Mouse (Mus musculus) lung, postnatal 0 days (tissue): ENCODE results near the gene Flnc. TPM values are rescaled to one million over a fixed set of nuclear protein-coding genes. Genes with fewer than 3 reads are reported as not detected.
"Not testable (repeated sequence)": the region's sequence is repeated elsewhere in the genome, so short reads cannot be mapped to it uniquely, and the experiment has no call there.

ENCODE experiments used
- ATAC-seq: fragments of 200-750 bp; cut with Nextera tagmentation; 2 replicates; pipeline ENCODE4 v1.8.0; 2017; ENCODE audit warnings: moderate library complexity
- DNase-seq: peaks from one replicate; pipeline ENCODE4 v3.0.0-alpha.2; 2016; ENCODE audit warnings: low spot score
- H3K27ac ChIP-seq: fragments of 300-500 bp; sonication (generic); 2 replicates; pipeline ENCODE4 v1.5.1; 2014; ENCODE audit warnings: antibody characterized with exemption, mild to moderate bottlenecking, low read length, mixed read lengths
- H3K27me3 ChIP-seq: fragments of 300-500 bp; sonication (generic); replicated peaks from 2 replicates; pipeline ENCODE4 v1.6.1; 2014; ENCODE audit warnings: low read length, mixed read lengths; ENCODE audit not compliant: insufficient read depth
- H3K36me3 ChIP-seq: fragments of 300-500 bp; sonication (generic); 2 replicates; pipeline ENCODE4 v1.6.1; 2014; ENCODE audit warnings: low read length, mixed read lengths; ENCODE audit not compliant: insufficient read depth
- H3K4me1 ChIP-seq: fragments of 300-500 bp; sonication (generic); 2 replicates; pipeline ENCODE4 v1.6.1; 2014; ENCODE audit warnings: antibody characterized with exemption, low read depth, low read length, mixed read lengths; ENCODE audit not compliant: insufficient read depth
- H3K4me2 ChIP-seq: fragments of 300-500 bp; sonication (generic); replicated peaks from 2 replicates; pipeline ENCODE4 v1.6.1; 2014; ENCODE audit warnings: low read depth, mild to moderate bottlenecking, low read length, moderate library complexity, mixed read lengths
- H3K4me3 ChIP-seq: fragments of 300-500 bp; sonication (generic); 2 replicates; pipeline ENCODE4 v1.5.1; 2014; ENCODE audit warnings: low read depth, low read length
- H3K9ac ChIP-seq: fragments of 300-500 bp; sonication (generic); replicated peaks from 2 replicates; pipeline ENCODE4 v1.6.1; 2014; ENCODE audit warnings: low read depth, mild to moderate bottlenecking
- H3K9me3 ChIP-seq: fragments of 300-500 bp; sonication (generic); 2 replicates; pipeline ENCODE4 v1.6.1; 2016; ENCODE audit warnings: low read length, mixed read lengths
- CTCF ChIP-seq: IDR thresholded peaks from 2 replicates; pipeline ENCODE4 v1.5.1; 2016; ENCODE audit warnings: antibody characterized with exemption, mild to moderate bottlenecking
- EP300 ChIP-seq: IDR thresholded peaks from 2 replicates; pipeline ENCODE4 v1.6.1; 2016; ENCODE audit warnings: antibody characterized with exemption, mild to moderate bottlenecking, control low read depth
- WGBS: fragments of 180-500 bp; shearing (Covaris S2); extraction: QIAGEN DNeasy Blood & Tissue Kit; methylation state at CpG from one replicate; pipeline ENCODE4 v1.1.7; 2014; 5-methylcytosine and 5-hydroxymethylcytosine counted together
- polyA plus RNA-seq: library from polyadenylated mRNA; unstranded; fragments of >200 nt; fragmentation: Nextera tagmentation; extraction: Ambion mirVana; gene quantifications from 2 replicates; pipeline ENCODE4 v1.2.1, GENCODE M21; 2015

Gene Flnc
- polyA plus RNA-seq = 1.2 and 1.5 TPM in 2 replicates

GRCm38 (mm10) chr6:29433038-29433803 lies at the start of gene Flnc:
Gene Flnc, plus strand, starts transcription at chr6:29433256.
- Histone ChIP-seq H3K4me1 (no peaks in the 10 kb centered on the region), H3K9ac (peak within 1 kb of the TSS; percentile 42), H3K9me3 (no peaks in the 10 kb centered on the region), H3K4me3 (peak within 1 kb of the TSS; percentile 51), H3K36me3 (no peaks in the 10 kb centered on the region), H3K4me2 (peak within 1 kb of the TSS; percentile 90), H3K27me3 (0 out of 2 replicates have a peak, but pooled peaks cover 6% of the 10 kb centered on the region), H3K27ac (no peak within 1 kb of the TSS)
- ATAC-seq (peak; percentile 45), DNase-seq (peak; percentile 47)
- no peak for TF ChIP-seq EP300
- TF ChIP-seq CTCF = no peak
- under 1% methylated on average over 51 of the region's 77 CpGs for WGBS

- no peak within 1 kb of the TSS for H3K4me3 ChIP-seq
- H3K9ac ChIP-seq = no peak within 1 kb of the TSS
- peak within 1 kb of the TSS; percentile 39 for H3K4me2 ChIP-seq
- peaks cover 3% of the 10 kb centered on the region; the same call in 1 of the 2 replicates for H3K4me1 ChIP-seq
- peak; percentile 65 for ATAC-seq
- H3K27ac ChIP-seq = no peak within 1 kb of the TSS; the same call in 1 of the 2 replicates
- DNase-seq = peak; percentile 60
- H3K27me3 ChIP-seq = 0 out of 2 replicates have a peak, but pooled peaks cover 3% of the 10 kb centered on the region
- TF ChIP-seq EP300 (no peak), CTCF (no peak)
- H3K9me3 ChIP-seq = no peaks in the 10 kb centered on the region
- 2% methylated on average over 12 of the region's 12 CpGs for WGBS
- H3K36me3 ChIP-seq = no peaks in the 10 kb centered on the region
Measured at GRCm38 (mm10) chr6:29388052-29388518, 45.0 kb upstream of the Flnc start, which contains the start of gene Opn1sw. Gene Opn1sw, minus strand, starts transcription at chr6:29388468.

DNA sequence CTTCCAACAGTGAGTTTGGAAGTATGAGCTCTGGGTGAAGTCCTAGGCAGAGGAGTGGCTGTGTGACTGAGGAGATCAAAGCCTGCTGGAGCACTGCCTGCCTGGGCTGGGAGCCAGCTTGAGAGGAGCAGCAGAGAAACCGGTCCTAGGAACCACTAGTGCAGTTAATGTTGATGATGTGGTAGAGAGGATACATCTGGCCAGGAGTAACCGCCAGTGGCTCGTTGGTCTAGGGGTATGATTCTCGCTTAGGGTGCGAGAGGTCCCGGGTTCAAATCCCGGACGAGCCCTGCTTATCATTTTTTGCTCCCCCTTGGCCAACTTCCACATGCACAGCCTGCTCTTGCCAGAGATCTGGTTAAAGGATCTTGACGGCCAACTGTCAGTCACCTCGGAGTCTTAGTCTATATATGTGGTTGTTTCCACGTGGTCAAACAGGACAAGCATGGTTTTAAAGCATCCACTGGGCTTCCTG lies 44.4 kb upstream of the Flnc start:
- 5% methylated on average over 11 of the region's 11 CpGs for WGBS
- ATAC-seq (peak; percentile 97), DNase-seq (peak; percentile 94)
- Histone ChIP-seq H3K4me3 (no peak overlapping the region), H3K4me1 (peaks cover 3% of the 10 kb centered on the region; the same call in 1 of the 2 replicates), H3K4me2 (peak overlapping the region; percentile 39), H3K27ac (no peak overlapping the region; the same call in 1 of the 2 replicates), H3K9me3 (no peaks in the 10 kb centered on the region), H3K9ac (no peak overlapping the region), H3K36me3 (no peaks in the 10 kb centered on the region), H3K27me3 (peaks cover 3% of the 10 kb centered on the region; the same call in 1 of the 2 replicates)
- TF ChIP-seq EP300 = 0 out of 2 replicates have a peak, but pooled peaks have one; percentile 15
- no peak for TF ChIP-seq CTCF

DNA sequence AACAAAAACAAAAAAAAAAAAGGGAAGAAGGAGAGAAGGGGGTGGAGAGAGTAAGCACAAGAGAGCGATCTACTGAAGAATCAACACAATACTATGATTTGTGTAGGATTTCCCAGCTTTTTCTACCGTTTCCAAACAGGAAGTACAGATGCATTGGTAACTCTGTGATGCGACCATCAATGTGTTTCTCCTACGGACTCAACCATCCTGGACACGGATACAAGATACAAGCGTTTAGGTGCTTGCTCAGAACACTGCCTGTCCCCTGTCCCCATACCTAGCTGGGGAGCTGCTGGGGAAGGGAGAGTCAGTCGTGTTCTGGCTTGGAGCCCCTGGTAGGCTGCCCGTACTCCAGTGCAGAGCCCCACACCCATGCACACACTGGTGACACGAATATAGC lies 43.6 kb upstream of the Flnc start:
- Histone ChIP-seq H3K4me2 (no peak overlapping the region), H3K27me3 (peaks cover 6% of the 10 kb centered on the region), H3K27ac (no peak overlapping the region)

DNA sequence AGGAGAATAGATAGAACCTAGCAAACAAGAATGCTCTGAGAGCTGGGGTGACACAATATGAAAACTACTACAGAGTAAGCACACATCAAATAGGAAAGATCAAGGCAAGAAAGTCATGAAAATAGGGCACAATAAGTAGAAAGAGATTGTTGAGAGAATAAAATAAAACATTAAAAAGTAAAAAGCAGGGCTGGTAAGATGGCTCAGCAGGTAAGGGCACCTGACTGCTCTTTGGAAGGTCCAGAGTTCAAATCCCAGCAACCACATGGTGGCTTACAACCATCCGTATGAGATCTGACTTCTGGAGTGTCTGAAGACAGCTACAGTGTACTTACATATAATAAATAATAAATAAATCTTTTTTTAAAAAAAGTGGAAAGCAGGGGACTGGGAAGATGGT lies 42.6 kb upstream of the Flnc start:
- H3K4me1 ChIP-seq, DNase-seq, H3K36me3 ChIP-seq, H3K4me3 ChIP-seq, H3K9ac ChIP-seq, H3K9me3 ChIP-seq, ATAC-seq, H3K27ac ChIP-seq, H3K4me2 ChIP-seq: not testable (repeated sequence)
- H3K27me3 ChIP-seq = peaks cover 11% of the 10 kb centered on the region
- WGBS = 70% methylated on average over 1 of the region's 1 CpGs

More for the DNA sequence above, 43.6 kb upstream of the Flnc start:
- WGBS = 43% methylated on average over 9 of the region's 9 CpGs
- no peak for TF ChIP-seq EP300
- no peak for TF ChIP-seq CTCF
- no peak for DNase-seq
- Histone ChIP-seq H3K9ac (no peak overlapping the region), H3K9me3 (no peaks in the 10 kb centered on the region), H3K36me3 (no peaks in the 10 kb centered on the region), H3K4me3 (no peak overlapping the region), H3K4me1 (peaks cover 3% of the 10 kb centered on the region; the same call in 1 of the 2 replicates)
- ATAC-seq = no peak

DNA sequence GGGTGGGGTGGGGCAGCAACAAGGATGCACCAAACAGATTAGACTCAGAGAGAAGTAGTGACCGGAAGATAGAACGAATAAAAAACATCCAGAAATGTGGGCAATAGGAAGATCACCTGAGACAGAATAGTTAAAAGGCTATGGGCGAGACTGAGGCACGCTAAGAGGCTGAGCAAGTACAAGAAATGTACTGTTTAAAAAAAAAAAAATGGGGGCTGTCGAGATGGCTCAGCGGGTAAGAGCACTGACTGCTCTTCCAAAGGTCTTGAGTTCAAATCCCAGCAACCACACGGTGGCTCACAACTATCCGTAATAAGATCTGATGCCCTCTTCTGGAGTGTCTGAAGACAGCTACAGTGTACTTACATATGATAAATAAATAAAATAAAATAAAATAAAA lies 41.8 kb upstream of the Flnc start:
- H3K36me3 ChIP-seq, H3K4me3 ChIP-seq, H3K9me3 ChIP-seq, H3K9ac ChIP-seq, H3K4me2 ChIP-seq, H3K4me1 ChIP-seq, DNase-seq, H3K27ac ChIP-seq, ATAC-seq: not testable (repeated sequence)
- H3K27me3 ChIP-seq = peaks cover 16% of the 10 kb centered on the region
- WGBS = 62% methylated on average over 8 of the region's 8 CpGs
